20 mouse cellular contexts compared by ENCODE assay signal in genomic region chr15:7138471-7138870, GRCm38 (mm10). TPM values are rescaled to one million over a fixed set of nuclear protein-coding genes. Genes with fewer than 3 reads are reported as not detected.
DNase-seq lines count a peak whose midpoint lies in the region; ATAC-seq and TF ChIP-seq lines count a peak whose summit lies in the region.
"Had no signal": no experiment of that assay in that cellular context is flagged by ENCODE, and none has a peak within 500 bp of the region (broad histone marks: within the 10 kb centered on the region; RNA-seq: fewer than 3 reads in every experiment).

No protein-coding gene starts in this region.

- no peaks in the 10 kb centered on the region for H3K9me3 ChIP-seq in hindbrain, postnatal 0 days (ENCODE audit: low read length)
- no peaks in the 10 kb centered on the region for H3K9me3 ChIP-seq in hindbrain, embryonic 14.5 days (ENCODE audit: control insufficient read depth, low read length)
- H3K9me3 ChIP-seq: heart, embryonic 15.5 days; limb, embryonic 15.5 days; midbrain, embryonic 15.5 days; neural tube, embryonic 12.5 days had no signal

- no peaks in the 10 kb centered on the region for H3K4me1 ChIP-seq in hindbrain, postnatal 0 days (ENCODE audit: insufficient read depth, low read length)
- H3K4me1 ChIP-seq in hindbrain, embryonic 14.5 days (replicated peaks; ENCODE audit: control insufficient read depth, insufficient read depth, low read length): no peaks in the 10 kb centered on the region
- peaks cover 28% of the 10 kb centered on the region for H3K4me1 ChIP-seq in lung, adult 2 months (ENCODE audit: control insufficient read depth, insufficient read depth, low read length)
- H3K4me1 ChIP-seq: midbrain, embryonic 15.5 days; neural tube, embryonic 12.5 days had no signal

- DNase-seq in adrenal gland, postnatal 10 days: peak; percentile 62
- DNase-seq in adrenal gland, adult 8-10 months: no peak
- DNase-seq in hindbrain, postnatal 0 days (ENCODE audit: low spot score): no peak
- no peak for DNase-seq in hindbrain, embryonic 14.5 days (ENCODE audit: low spot score)
- peak; percentile 47 to 60 for DNase-seq in lung, adult 18-20 months
- no peak for DNase-seq in lung, adult 2 months
- peak; percentile 31 for DNase-seq in lung, postnatal 10 days
- no peak for DNase-seq in kidney, postnatal 4 days
- DNase-seq: cerebellum, adult 9-11 months; forebrain, postnatal 0 days; heart, postnatal 4 days; layer of hippocampus, postnatal 36 days; right cerebral cortex, postnatal 25 days; spleen, adult 18-20 months; thymus, postnatal 14 days had no signal

- H3K27me3 ChIP-seq in hindbrain, postnatal 0 days (ENCODE audit: insufficient read depth, low read length): no peaks in the 10 kb centered on the region
- H3K27me3 ChIP-seq in hindbrain, embryonic 14.5 days (ENCODE audit: control insufficient read depth, insufficient read depth, low read length): no peaks in the 10 kb centered on the region
- H3K27me3 ChIP-seq: embryonic facial prominence, embryonic 12.5 days; heart, embryonic 15.5 days; limb, embryonic 15.5 days; midbrain, embryonic 15.5 days; neural tube, embryonic 12.5 days had no signal

- H3K27ac ChIP-seq in hindbrain, postnatal 0 days: no peak overlapping the region
- no peak overlapping the region for H3K27ac ChIP-seq in hindbrain, embryonic 14.5 days
- H3K27ac ChIP-seq: embryonic facial prominence, embryonic 12.5 days; heart, embryonic 15.5 days; limb, embryonic 15.5 days; midbrain, embryonic 15.5 days; neural tube, embryonic 12.5 days had no signal

- ATAC-seq in hindbrain, postnatal 0 days: peak; percentile 37; the same call in 1 of the 2 replicates
- no peak for ATAC-seq in hindbrain, embryonic 14.5 days (ENCODE audit: low FRiP score)
- ATAC-seq: forebrain, postnatal 0 days; midbrain, embryonic 15.5 days had no signal

- no peak overlapping the region for H3K9ac ChIP-seq in hindbrain, postnatal 0 days (replicated peaks; ENCODE audit: low read length)
- no peak overlapping the region for H3K9ac ChIP-seq in hindbrain, embryonic 14.5 days
- H3K9ac ChIP-seq: embryonic facial prominence, embryonic 12.5 days; forebrain, postnatal 0 days; heart, embryonic 15.5 days; limb, embryonic 15.5 days; midbrain, embryonic 15.5 days; neural tube, embryonic 12.5 days had no signal

- H3K4me2 ChIP-seq in hindbrain, postnatal 0 days (ENCODE audit: low read depth, low read length): no peak overlapping the region
- H3K4me2 ChIP-seq in hindbrain, embryonic 14.5 days (replicated peaks): no peak overlapping the region
- H3K4me2 ChIP-seq: embryonic facial prominence, embryonic 12.5 days; heart, embryonic 15.5 days; limb, embryonic 15.5 days; midbrain, embryonic 15.5 days; neural tube, embryonic 12.5 days had no signal

- TF ChIP-seq CTCF in hindbrain, postnatal 0 days (IDR thresholded peaks at IDR 0.05; ENCODE audit: low read depth): no peak
- TF ChIP-seq CTCF in lung, adult 2 months (IDR thresholded peaks at IDR 0.05; ENCODE audit: insufficient read depth, low read length): no peak

- 86% methylated on average over 14 of the region's 14 CpGs for WGBS in hindbrain, postnatal 0 days
- 96% methylated on average over 14 of the region's 14 CpGs for WGBS in hindbrain, embryonic 14.5 days
- 76% methylated on average over 14 of the region's 14 CpGs for WGBS in lung, adult 2 months

- H3K4me3 ChIP-seq in hindbrain, postnatal 0 days (ENCODE audit: low read length): no peak overlapping the region
- no peak overlapping the region for H3K4me3 ChIP-seq in hindbrain, embryonic 14.5 days (replicated peaks; ENCODE audit: low read length)
- no peak overlapping the region for H3K4me3 ChIP-seq in lung, adult 2 months (replicated peaks; ENCODE audit: extremely low read depth, low read depth, low read length)
- H3K4me3 ChIP-seq: embryonic facial prominence, embryonic 12.5 days; heart, embryonic 15.5 days; limb, embryonic 15.5 days; midbrain, embryonic 15.5 days; neural tube, embryonic 12.5 days had no signal

- no peak for TF ChIP-seq POLR2A in lung, adult 2 months (IDR thresholded peaks at IDR 0.05; ENCODE audit: borderline replicate concordance, extremely low read depth, low read depth, low read length)

- no peaks in the 10 kb centered on the region for H3K36me3 ChIP-seq in hindbrain, postnatal 0 days (ENCODE audit: insufficient read depth, low read length)
- H3K36me3 ChIP-seq in hindbrain, embryonic 14.5 days (replicated peaks; ENCODE audit: control insufficient read depth, insufficient read depth): no peaks in the 10 kb centered on the region
- H3K36me3 ChIP-seq: embryonic facial prominence, embryonic 12.5 days; heart, embryonic 15.5 days; limb, embryonic 15.5 days; midbrain, embryonic 15.5 days; neural tube, embryonic 12.5 days had no signal

RNA-seq across cellular contexts. Expression of gene Lifr, which starts 48.1 kb away (rescaled TPM):
- total RNA-seq in adrenal gland, postnatal 10 days (2021): 10 to 100 TPM; 69.5 to 75.8 TPM
- total RNA-seq in adrenal gland, adult 8-10 months (2022): 10 to 100 TPM; 44.0 to 95.8 (median 70.5) TPM
- 38.4 and 47.2 TPM in 2 replicates for total RNA-seq in hindbrain, postnatal 0 days (2014; rRNA removed)
- polyA plus RNA-seq in hindbrain, postnatal 0 days (2015; fragmentation: Nextera tagmentation; extraction: Ambion mirVana): 17.3 and 19.6 TPM in 2 replicates
- polyA plus RNA-seq in hindbrain, embryonic 14.5 days (2014; fragmentation: Nextera tagmentation; extraction: Ambion mirVana): 35.2 and 38.7 TPM in 2 replicates
- 101 and 222 TPM in 2 replicates for polyA plus RNA-seq in lung, adult 2 months (2012; rRNA removed)

Comparison
In these comparisons a context has a peak if more than half of its experiments do, and no peak if none do; other contexts are left out.
1. DNase-seq: peak in adrenal gland, postnatal 10 days (single experiment), lung, adult 18-20 months (2 of 2) and lung, postnatal 10 days (single experiment); none in adrenal gland, adult 8-10 months (single experiment), hindbrain, postnatal 0 days (single experiment), hindbrain, embryonic 14.5 days (single experiment), lung, adult 2 months (single experiment) and kidney, postnatal 4 days (0 of 2).